23 mouse cellular contexts compared by ENCODE assay signal in genomic region chr8:71941776-71942175, GRCm38 (mm10).
"Had no signal": no experiment of that assay in that cellular context is flagged by ENCODE, and none has a peak within 500 bp of the region (broad histone marks: within the 10 kb centered on the region; RNA-seq: fewer than 3 reads in every experiment).

No protein-coding gene starts in this region.

- DNase-seq: kidney, adult 2 months; kidney, postnatal 25 days; layer of hippocampus, adult 9-11 months; left cerebral cortex, postnatal 4 days; liver; lung, adult 18-20 months; lung, postnatal 14 days; retina, postnatal 1 day; right cerebral cortex, postnatal 25 days; thymus, adult 18-20 months; thymus, postnatal 36 days had no signal

- H3K9ac ChIP-seq: limb, embryonic 13.5 days; liver, embryonic 12.5 days; liver, embryonic 15.5 days; lung, embryonic 15.5 days; midbrain, embryonic 12.5 days; neural tube, embryonic 13.5 days had no signal

- H3K4me2 ChIP-seq: limb, embryonic 13.5 days; liver, embryonic 12.5 days; liver, embryonic 15.5 days; lung, embryonic 15.5 days; midbrain, embryonic 12.5 days; neural tube, embryonic 13.5 days had no signal

- H3K27me3 ChIP-seq: lung, embryonic 15.5 days; neural tube, embryonic 13.5 days had no signal

- H3K27ac ChIP-seq: kidney, postnatal 0 days; layer of hippocampus, adult 2 months; limb, embryonic 13.5 days; liver, embryonic 12.5 days; liver, embryonic 15.5 days; lung, embryonic 15.5 days; macrophage; midbrain, embryonic 12.5 days; neural tube, embryonic 13.5 days had no signal

- ATAC-seq: intestine, postnatal 0 days; liver, embryonic 12.5 days; midbrain, embryonic 16.5 days had no signal

- H3K4me3 ChIP-seq: layer of hippocampus, adult 2 months; limb, embryonic 13.5 days; liver, embryonic 12.5 days; liver, embryonic 15.5 days; lung, embryonic 15.5 days; midbrain, embryonic 12.5 days; myocyte; neural tube, embryonic 13.5 days had no signal

- H3K4me1 ChIP-seq: limb, embryonic 13.5 days; lung, embryonic 15.5 days; midbrain, embryonic 12.5 days; neural tube, embryonic 13.5 days had no signal

- H3K36me3 ChIP-seq: limb, embryonic 13.5 days; liver, embryonic 12.5 days; liver, embryonic 15.5 days; lung, embryonic 15.5 days; midbrain, embryonic 12.5 days; neural tube, embryonic 13.5 days had no signal

- H3K9me3 ChIP-seq: limb, embryonic 13.5 days; liver, embryonic 12.5 days; liver, embryonic 15.5 days; lung, embryonic 15.5 days; midbrain, embryonic 12.5 days; neural tube, embryonic 13.5 days had no signal
